Mouse (Mus musculus) lung, postnatal 0 days (tissue): ENCODE results near the gene BC055324. TPM values are rescaled to one million over a fixed set of nuclear protein-coding genes. Genes with fewer than 3 reads are reported as not detected.

ENCODE experiments used
- ATAC-seq: fragments of 200-750 bp; cut with Nextera tagmentation; 2 replicates; pipeline ENCODE4 v1.8.0; 2017; ENCODE audit warnings: moderate library complexity
- DNase-seq: peaks from one replicate; pipeline ENCODE4 v3.0.0-alpha.2; 2016; ENCODE audit warnings: low spot score
- H3K27ac ChIP-seq: fragments of 300-500 bp; sonication (generic); 2 replicates; pipeline ENCODE4 v1.5.1; 2014; ENCODE audit warnings: antibody characterized with exemption, mild to moderate bottlenecking, low read length, mixed read lengths
- H3K27me3 ChIP-seq: fragments of 300-500 bp; sonication (generic); replicated peaks from 2 replicates; pipeline ENCODE4 v1.6.1; 2014; ENCODE audit warnings: low read length, mixed read lengths; ENCODE audit not compliant: insufficient read depth
- H3K36me3 ChIP-seq: fragments of 300-500 bp; sonication (generic); 2 replicates; pipeline ENCODE4 v1.6.1; 2014; ENCODE audit warnings: low read length, mixed read lengths; ENCODE audit not compliant: insufficient read depth
- H3K4me1 ChIP-seq: fragments of 300-500 bp; sonication (generic); 2 replicates; pipeline ENCODE4 v1.6.1; 2014; ENCODE audit warnings: antibody characterized with exemption, low read depth, low read length, mixed read lengths; ENCODE audit not compliant: insufficient read depth
- H3K4me2 ChIP-seq: fragments of 300-500 bp; sonication (generic); replicated peaks from 2 replicates; pipeline ENCODE4 v1.6.1; 2014; ENCODE audit warnings: low read depth, mild to moderate bottlenecking, low read length, moderate library complexity, mixed read lengths
- H3K4me3 ChIP-seq: fragments of 300-500 bp; sonication (generic); 2 replicates; pipeline ENCODE4 v1.5.1; 2014; ENCODE audit warnings: low read depth, low read length
- H3K9ac ChIP-seq: fragments of 300-500 bp; sonication (generic); replicated peaks from 2 replicates; pipeline ENCODE4 v1.6.1; 2014; ENCODE audit warnings: low read depth, mild to moderate bottlenecking
- H3K9me3 ChIP-seq: fragments of 300-500 bp; sonication (generic); 2 replicates; pipeline ENCODE4 v1.6.1; 2016; ENCODE audit warnings: low read length, mixed read lengths
- CTCF ChIP-seq: IDR thresholded peaks from 2 replicates; pipeline ENCODE4 v1.5.1; 2016; ENCODE audit warnings: antibody characterized with exemption, mild to moderate bottlenecking
- EP300 ChIP-seq: IDR thresholded peaks from 2 replicates; pipeline ENCODE4 v1.6.1; 2016; ENCODE audit warnings: antibody characterized with exemption, mild to moderate bottlenecking, control low read depth
- WGBS: fragments of 180-500 bp; shearing (Covaris S2); extraction: QIAGEN DNeasy Blood & Tissue Kit; methylation state at CpG from one replicate; pipeline ENCODE4 v1.1.7; 2014; 5-methylcytosine and 5-hydroxymethylcytosine counted together
- polyA plus RNA-seq: library from polyadenylated mRNA; unstranded; fragments of >200 nt; fragmentation: Nextera tagmentation; extraction: Ambion mirVana; gene quantifications from 2 replicates; pipeline ENCODE4 v1.2.1, GENCODE M21; 2015

Gene BC055324
- polyA plus RNA-seq, 1 experiment from 2014 or later: 1.4 TPM

DNA sequence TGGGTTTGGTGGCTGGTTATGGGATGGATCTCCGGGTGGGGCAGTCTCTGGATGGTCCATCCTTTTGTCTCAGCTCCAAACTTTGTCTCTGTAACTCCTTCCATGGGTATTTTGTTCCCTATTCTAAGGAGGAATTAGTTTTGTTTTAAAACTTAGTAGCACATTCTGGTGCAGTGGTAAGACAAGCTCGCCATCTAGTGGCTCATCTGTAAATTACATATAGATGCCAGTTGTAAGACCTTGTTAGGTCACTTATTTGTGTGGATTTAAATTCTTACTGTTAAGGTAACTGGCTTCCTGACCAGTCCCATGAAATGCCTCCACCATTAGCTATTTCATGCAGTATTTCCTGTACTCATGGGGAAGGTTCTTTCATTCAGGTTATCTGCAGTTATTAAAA is 84.3 kb downstream of the BC055324 start:
- H3K36me3 ChIP-seq: no peaks in the 10 kb centered on the region
- no peak overlapping the region for H3K27ac ChIP-seq
- H3K4me3 ChIP-seq: no peak overlapping the region
- DNase-seq (peak; percentile 78), ATAC-seq (peak; percentile 56)
- H3K27me3 ChIP-seq: no peaks in the 10 kb centered on the region
- 0% methylated on average over 2 of the region's 2 CpGs for WGBS
- H3K9ac ChIP-seq: no peak overlapping the region
- TF ChIP-seq EP300: no peak
- peak; percentile 83 for TF ChIP-seq CTCF
- no peaks in the 10 kb centered on the region for H3K4me1 ChIP-seq
- H3K9me3 ChIP-seq: no peaks in the 10 kb centered on the region
- H3K4me2 ChIP-seq: no peak overlapping the region

GRCm38 (mm10) chr1:163908389-163908788 is 86.2 kb downstream of the BC055324 start:
- H3K27me3 ChIP-seq: no peaks in the 10 kb centered on the region
- H3K4me2 ChIP-seq: no peak overlapping the region
- no peak for TF ChIP-seq EP300
- no peak for TF ChIP-seq CTCF
- H3K9ac ChIP-seq: no peak overlapping the region
- 28% methylated on average over 11 of the region's 11 CpGs for WGBS
- no peaks in the 10 kb centered on the region for H3K4me1 ChIP-seq
- no peak overlapping the region for H3K4me3 ChIP-seq
- no peaks in the 10 kb centered on the region for H3K36me3 ChIP-seq
- H3K27ac ChIP-seq: no peak overlapping the region
- no peaks in the 10 kb centered on the region for H3K9me3 ChIP-seq
- DNase-seq (no peak), ATAC-seq (no peak)

DNA sequence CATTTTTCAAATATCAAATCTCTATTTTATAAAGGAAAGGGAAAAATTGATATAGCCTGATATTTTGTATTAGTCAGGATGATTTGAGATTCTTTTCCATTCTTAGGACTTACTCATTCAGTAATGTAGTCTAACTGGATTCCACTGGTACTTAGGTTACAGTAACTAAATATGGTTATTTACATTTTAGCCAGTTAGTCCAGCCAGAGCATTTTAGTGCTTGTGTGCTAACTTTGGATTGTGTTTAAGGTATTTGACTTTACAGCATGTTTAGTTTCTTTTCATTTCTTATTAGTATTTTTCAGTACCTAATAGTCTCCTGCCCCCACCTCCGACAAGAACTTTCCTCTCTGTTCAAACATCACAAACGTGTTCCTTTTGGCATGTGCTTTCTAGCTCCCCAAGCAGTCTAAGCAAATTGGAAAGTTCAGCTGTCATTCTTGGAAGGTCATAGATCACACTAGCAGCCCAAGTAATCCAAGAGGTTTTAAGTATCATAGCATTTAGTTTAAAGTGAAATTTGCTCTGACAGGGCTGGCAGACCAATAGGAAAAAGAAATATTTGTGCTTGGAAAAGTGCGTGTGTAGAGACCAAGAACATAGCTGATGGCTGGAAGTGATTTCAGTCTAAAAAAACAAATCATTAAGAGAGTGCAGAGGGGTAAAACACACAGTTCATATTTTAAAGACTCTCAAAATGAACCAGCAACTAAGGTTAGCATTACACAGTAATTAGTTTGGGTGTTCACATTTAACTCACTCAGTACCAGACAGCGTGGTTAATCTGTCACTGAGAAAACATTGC is 87.4 kb downstream of the BC055324 start:
- DNase-seq: peak; percentile 58
- TF ChIP-seq EP300 (peak; percentile 75), CTCF (no peak)
- 0 out of 2 replicates have a peak overlapping the region, but pooled peaks have one; percentile 20 for H3K27ac ChIP-seq
- H3K27me3 ChIP-seq: no peaks in the 10 kb centered on the region
- no peaks in the 10 kb centered on the region for H3K9me3 ChIP-seq
- peak; percentile 65; the same call in 1 of the 2 replicates for ATAC-seq
- H3K36me3 ChIP-seq: no peaks in the 10 kb centered on the region
- H3K4me1 ChIP-seq: no peaks in the 10 kb centered on the region
- H3K9ac ChIP-seq: no peak overlapping the region
- no peak overlapping the region for H3K4me3 ChIP-seq
- H3K4me2 ChIP-seq: 0 out of 2 replicates have a peak overlapping the region, but pooled peaks have one; percentile 11
- WGBS: 37% methylated on average over 4 of the region's 4 CpGs

DNA sequence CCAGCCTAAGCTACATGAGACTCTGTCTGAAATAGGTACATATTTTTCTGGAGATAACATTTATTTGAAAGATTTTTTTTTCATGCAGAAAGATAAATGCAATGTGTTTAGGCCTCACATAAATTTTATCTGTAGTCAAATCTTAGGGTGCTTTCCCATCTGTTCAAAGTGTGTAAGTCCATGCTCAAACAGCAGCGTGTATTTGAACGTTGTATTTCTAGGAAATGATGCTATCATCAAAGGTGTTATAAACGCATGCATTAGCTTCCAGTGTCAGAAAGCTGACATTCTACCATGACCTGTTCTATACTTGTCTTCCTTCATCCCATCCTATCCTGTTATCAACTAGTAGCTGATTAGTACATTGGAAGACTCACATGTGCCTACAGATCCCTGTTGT is 91.2 kb downstream of the BC055324 start:
- Histone ChIP-seq H3K9ac (no peak overlapping the region), H3K4me2 (no peak overlapping the region), H3K9me3 (no peaks in the 10 kb centered on the region), H3K27me3 (no peaks in the 10 kb centered on the region), H3K4me1 (no peaks in the 10 kb centered on the region), H3K4me3 (no peak overlapping the region), H3K36me3 (no peaks in the 10 kb centered on the region), H3K27ac (no peak overlapping the region)
- 73% methylated on average over 3 of the region's 3 CpGs for WGBS
- no peak for DNase-seq
- TF ChIP-seq EP300 (no peak), CTCF (no peak)
- ATAC-seq: no peak

DNA sequence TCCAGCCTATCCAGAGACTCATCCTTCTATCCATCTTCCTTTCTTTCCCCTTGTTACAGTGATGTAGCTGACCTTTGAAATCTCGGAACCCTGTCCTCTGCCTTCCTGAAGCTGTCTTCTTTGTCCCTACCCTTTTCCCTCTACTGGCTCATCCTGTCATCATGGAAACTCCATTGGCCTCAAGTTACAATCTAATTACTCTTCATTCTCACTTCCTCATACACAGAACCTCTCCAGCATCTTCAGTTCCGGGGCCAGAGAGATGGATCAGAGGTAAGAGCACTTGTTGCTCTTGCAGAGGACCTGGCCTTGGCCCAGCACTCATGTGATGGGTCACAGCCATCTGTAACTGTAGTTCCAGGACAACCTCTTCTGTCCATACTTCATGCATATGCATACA is 94.4 kb downstream of the BC055324 start:
- DNase-seq: no peak
- no peak overlapping the region for H3K9ac ChIP-seq

DNA sequence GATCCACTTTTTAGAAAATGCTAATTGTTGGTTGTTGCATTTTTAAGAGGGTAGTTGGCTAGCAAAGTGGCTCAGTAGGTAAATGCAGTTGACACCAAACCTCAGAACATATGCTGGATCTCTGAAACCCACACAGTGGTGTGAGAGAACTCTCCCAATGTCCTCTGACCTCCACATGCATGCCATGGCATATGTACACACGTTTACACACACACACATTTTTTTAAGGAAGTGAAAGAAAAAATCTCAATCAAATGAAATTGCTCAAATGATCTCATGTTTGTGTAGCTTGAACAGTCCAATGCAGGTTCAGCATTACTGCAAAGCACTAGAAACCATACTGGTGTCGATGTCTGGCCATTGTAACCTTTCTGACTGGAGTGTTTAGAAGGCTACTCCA is 95.0 kb downstream of the BC055324 start:
- WGBS: 87% methylated on average over 2 of the region's 2 CpGs
- Histone ChIP-seq H3K9ac (no peak overlapping the region), H3K4me3 (no peak overlapping the region), H3K27ac (no peak overlapping the region), H3K4me2 (no peak overlapping the region), H3K36me3 (no peaks in the 10 kb centered on the region), H3K9me3 (no peaks in the 10 kb centered on the region), H3K27me3 (no peaks in the 10 kb centered on the region), H3K4me1 (no peaks in the 10 kb centered on the region)
- TF ChIP-seq EP300: no peak
- TF ChIP-seq CTCF: no peak
- ATAC-seq: no peak
- DNase-seq: no peak

More for the DNA sequence above, 94.4 kb downstream of the BC055324 start:
- H3K9me3 ChIP-seq: no peaks in the 10 kb centered on the region
- 79% methylated on average over 2 of the region's 2 CpGs for WGBS
- H3K4me1 ChIP-seq: no peaks in the 10 kb centered on the region
- no peaks in the 10 kb centered on the region for H3K27me3 ChIP-seq
- H3K4me2 ChIP-seq: no peak overlapping the region
- TF ChIP-seq EP300 (no peak), CTCF (no peak)
- ATAC-seq: no peak
- no peak overlapping the region for H3K27ac ChIP-seq
- H3K36me3 ChIP-seq: no peaks in the 10 kb centered on the region
- H3K4me3 ChIP-seq: no peak overlapping the region
